Mouse (Mus musculus) liver, adult 2 months (tissue): Measurements from ENCODE around the gene Nlrp3.

Source experiments
- CTCF ChIP-seq: fragments of 200-500 bp; IDR thresholded peaks from 2 replicates; pipeline ENCODE4 v1.5.1; 2011; ENCODE audit warnings: low read depth, low read length, control low read depth
- POLR2A ChIP-seq: fragments of 200-500 bp; IDR thresholded peaks from 2 replicates; pipeline ENCODE4 v1.6.1; 2011; ENCODE audit warnings: low read length, control low read depth; ENCODE audit not compliant: insufficient read depth; ENCODE audit errors: extremely low read depth

GRCm38 (mm10) chr11:59512733-59513132, 28.6 kb upstream of the Nlrp3 start:
- TF ChIP-seq POLR2A (no peak), CTCF (no peak)
